Mouse (Mus musculus) brain, embryonic 14.5 days (tissue): ENCODE results near the gene Tnrc6c. TPM values are rescaled to one million over a fixed set of nuclear protein-coding genes. Genes with fewer than 3 reads are reported as not detected.
A peak's percentile ranks its signal among the peaks of the same experiment; 100 is the strongest.

Experiments
- DNase-seq: peaks from one replicate; pipeline ENCODE4 v3.0.0-alpha.2; 2011; ENCODE audit warnings: low read depth
- CTCF ChIP-seq: fragments of 200-500 bp; IDR thresholded peaks from 2 replicates; pipeline ENCODE4 v1.5.1; 2012; ENCODE audit warnings: inconsistent platforms, mild to moderate bottlenecking, moderate library complexity, borderline replicate concordance; ENCODE audit not compliant: insufficient read depth, insufficient read length; ENCODE audit errors: extremely low read depth
- POLR2A ChIP-seq: fragments of 200-500 bp; IDR thresholded peaks from 2 replicates; pipeline ENCODE4 v1.6.1; 2012; ENCODE audit warnings: mild to moderate bottlenecking, inconsistent platforms, borderline replicate concordance; ENCODE audit not compliant: poor library complexity, insufficient read depth, insufficient read length, severe bottlenecking; ENCODE audit errors: extremely low read depth
- polyA plus RNA-seq: library from polyadenylated mRNA; depleted of rRNA; stranded (reverse); fragments of >200 nt; gene quantifications from 2 replicates; pipeline ENCODE4 v1.2.3, GENCODE M21; 2012

Gene Tnrc6c
- polyA plus RNA-seq, 1 experiment = 82.0 TPM

- no peak for TF ChIP-seq CTCF
- no peak for TF ChIP-seq POLR2A
- DNase-seq = no peak
These were observed 111.3 kb downstream of the Tnrc6c start for GRCm38 (mm10) chr11:117765361-117765760.

GRCm38 (mm10) chr11:117766275-117766674, 112.2 kb downstream of the Tnrc6c start:
- DNase-seq = no peak
- TF ChIP-seq POLR2A (no peak), CTCF (no peak)

GRCm38 (mm10) chr11:117768725-117769682, 114.9 kb downstream of the Tnrc6c start:
- TF ChIP-seq CTCF (no peak), POLR2A (no peak)
- DNase-seq = peak; percentile 52

GRCm38 (mm10) chr11:117769683-117770047, 115.6 kb downstream of the Tnrc6c start:
- TF ChIP-seq CTCF = no peak
- no peak for TF ChIP-seq POLR2A
- DNase-seq = peak; percentile 59

- TF ChIP-seq POLR2A = no peak
- TF ChIP-seq CTCF = no peak
- DNase-seq = no peak
These were observed 116.3 kb downstream of the Tnrc6c start for GRCm38 (mm10) chr11:117770407-117770806.

GRCm38 (mm10) chr11:117772352-117772751, 118.3 kb downstream of the Tnrc6c start:
- no peak for TF ChIP-seq POLR2A
- TF ChIP-seq CTCF = no peak
- no peak for DNase-seq

- no peak for DNase-seq
These were observed 120.8 kb downstream of the Tnrc6c start for GRCm38 (mm10) chr11:117774925-117775324.

GRCm38 (mm10) chr11:117775540-117775939, 121.5 kb downstream of the Tnrc6c start:
- no peak for TF ChIP-seq CTCF
- no peak for TF ChIP-seq POLR2A
- DNase-seq = no peak

More at GRCm38 (mm10) chr11:117774925-117775324, 120.8 kb downstream of the Tnrc6c start:
- TF ChIP-seq POLR2A = no peak
- no peak for TF ChIP-seq CTCF

- DNase-seq = no peak
- TF ChIP-seq POLR2A (no peak), CTCF (no peak)
These were observed 122.2 kb downstream of the Tnrc6c start for GRCm38 (mm10) chr11:117776085-117776792.

- no peak for TF ChIP-seq POLR2A
- no peak for TF ChIP-seq CTCF
- no peak for DNase-seq
These were observed 123.0 kb downstream of the Tnrc6c start for GRCm38 (mm10) chr11:117777111-117777510.

GRCm38 (mm10) chr11:117778031-117778430, 123.9 kb downstream of the Tnrc6c start:
- DNase-seq = no peak
- TF ChIP-seq POLR2A = no peak
- no peak for TF ChIP-seq CTCF
